Mouse (Mus musculus): ENCODE results near the gene Nf1.

DNA sequence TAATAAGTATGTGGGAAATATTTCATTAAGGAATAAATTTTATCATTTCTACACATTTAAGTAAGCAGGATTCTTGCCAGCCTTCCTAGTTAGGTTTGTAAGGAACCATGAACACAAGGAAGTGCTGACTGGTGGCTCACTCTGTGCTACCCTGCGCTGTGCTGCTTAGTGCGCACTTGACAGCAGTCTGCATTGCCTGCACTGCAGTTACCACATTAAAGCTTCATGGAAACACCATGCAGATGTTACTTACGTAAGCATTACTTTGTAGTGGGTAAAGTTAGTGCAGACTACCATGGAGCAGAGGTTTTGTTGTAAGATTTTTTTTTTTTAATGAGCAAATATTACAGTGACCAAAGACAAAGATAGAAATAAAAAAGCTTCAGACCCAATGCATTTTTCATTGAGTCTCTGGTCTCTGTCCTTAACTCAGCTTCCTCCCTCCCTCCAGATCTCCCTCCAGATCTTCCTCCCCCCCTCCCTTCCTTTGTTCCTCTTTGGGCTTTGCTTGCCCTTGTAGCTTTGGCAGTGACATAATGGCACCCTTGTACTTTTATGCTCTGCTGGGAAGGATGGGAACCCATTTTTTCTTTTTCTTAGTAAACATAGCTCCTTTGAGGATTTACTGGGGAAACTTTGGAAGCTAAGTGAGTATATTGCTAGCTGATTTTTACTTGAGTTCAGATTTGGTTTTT lies 121.4 kb downstream of the Nf1 start:
- TF ChIP-seq CTCF (IDR thresholded peaks at IDR 0.05; ENCODE audit: low read depth, low read length) (no peak), TAL1 (conservative IDR thresholded peaks at IDR 0.05; ENCODE audit: low read depth, low read length) (no peak), POLR2AphosphoS5 (IDR thresholded peaks at IDR 0.05; ENCODE audit: insufficient replicate concordance, low read depth, low read length) (no peak), GATA2 (IDR thresholded peaks at IDR 0.05; ENCODE audit: borderline replicate concordance, low read depth, low read length) (no peak), GATA1 (IDR thresholded peaks at IDR 0.05; ENCODE audit: borderline replicate concordance, low read length) (no peak)

Measured in G1E (cell line).